In genomic region chr3:137999224-137999790, GRCm38 (mm10) we compare ENCODE assay signal across 19 mouse cellular contexts. TPM values are rescaled to one million over a fixed set of nuclear protein-coding genes. Genes with fewer than 3 reads are reported as not detected.
A peak's percentile ranks its signal among the peaks of the same experiment; 100 is the strongest.
DNase-seq lines count a peak whose midpoint lies in the region; ATAC-seq lines count a peak whose summit lies in the region.
"Had no signal": no experiment of that assay in that cellular context is flagged by ENCODE, and none has a peak within 500 bp of the region (broad histone marks: within the 10 kb centered on the region; RNA-seq: fewer than 3 reads in every experiment).

No protein-coding gene starts in this region.

- H3K9ac ChIP-seq in forebrain, embryonic 12.5 days = no peak overlapping the region
- no peak overlapping the region for H3K9ac ChIP-seq in forebrain, embryonic 15.5 days (replicated peaks)
- H3K9ac ChIP-seq in heart, embryonic 16.5 days (ENCODE audit: low read length) = no peak overlapping the region
- H3K9ac ChIP-seq in midbrain, embryonic 13.5 days (replicated peaks) = no peak overlapping the region
- no peak overlapping the region for H3K9ac ChIP-seq in midbrain, embryonic 16.5 days (ENCODE audit: low read depth, low read length)
- H3K9ac ChIP-seq: hindbrain, embryonic 13.5 days; intestine, embryonic 15.5 days; kidney, embryonic 15.5 days had no signal

- DNase-seq in heart, adult 18-20 months = no peak
- peak; percentile 53 for DNase-seq in yolk sac, embryonic 10.5 days (ENCODE audit: low spot score)
- DNase-seq in thymus, adult 18-20 months = no peak
- DNase-seq: adrenal gland, postnatal 25 days; cerebellum, adult 2 months; lung, postnatal 14 days; right cerebral cortex, postnatal 4 days; thymus, adult 2 months had no signal

- ATAC-seq in forebrain, embryonic 12.5 days (ENCODE audit: low FRiP score) = no peak
- ATAC-seq in forebrain, embryonic 15.5 days (replicated peaks) = no peak
- ATAC-seq in heart, embryonic 16.5 days (replicated peaks; ENCODE audit: extremely low read depth, insufficient read depth, low FRiP score) = no peak
- ATAC-seq in midbrain, embryonic 13.5 days = no peak
- ATAC-seq in midbrain, embryonic 16.5 days = no peak; the same call in 1 of the 2 replicates
- ATAC-seq: intestine, embryonic 15.5 days; Patski had no signal

- no peaks in the 10 kb centered on the region for H3K36me3 ChIP-seq in forebrain, embryonic 12.5 days (replicated peaks)
- no peaks in the 10 kb centered on the region for H3K36me3 ChIP-seq in forebrain, embryonic 15.5 days
- no peaks in the 10 kb centered on the region for H3K36me3 ChIP-seq in heart, embryonic 16.5 days (ENCODE audit: control insufficient read depth, insufficient read depth)
- no peaks in the 10 kb centered on the region for H3K36me3 ChIP-seq in midbrain, embryonic 13.5 days
- no peaks in the 10 kb centered on the region for H3K36me3 ChIP-seq in midbrain, embryonic 16.5 days (ENCODE audit: control insufficient read depth, insufficient read depth, low read length)
- H3K36me3 ChIP-seq: hindbrain, embryonic 13.5 days; intestine, embryonic 15.5 days; kidney, embryonic 15.5 days had no signal

- 0 out of 2 replicates have a peak overlapping the region, but pooled peaks have one; percentile 25 for H3K27ac ChIP-seq in forebrain, embryonic 12.5 days
- H3K27ac ChIP-seq in forebrain, embryonic 15.5 days (replicated peaks) = no peak overlapping the region
- peak overlapping the region; percentile 46 for H3K27ac ChIP-seq in heart, embryonic 16.5 days (ENCODE audit: low read length)
- H3K27ac ChIP-seq in midbrain, embryonic 13.5 days = no peak overlapping the region
- no peak overlapping the region for H3K27ac ChIP-seq in midbrain, embryonic 16.5 days (ENCODE audit: low read length)
- H3K27ac ChIP-seq: hindbrain, embryonic 13.5 days; kidney, embryonic 15.5 days had no signal

- WGBS in forebrain, embryonic 12.5 days = 40% methylated on average over 9 of the region's 9 CpGs
- 32% methylated on average over 9 of the region's 9 CpGs for WGBS in forebrain, embryonic 15.5 days
- 85% methylated on average over 9 of the region's 9 CpGs for WGBS in heart, embryonic 16.5 days
- 47% methylated on average over 9 of the region's 9 CpGs for WGBS in midbrain, embryonic 13.5 days
- WGBS in midbrain, embryonic 16.5 days = 36% methylated on average over 9 of the region's 9 CpGs

- no peak overlapping the region for H3K4me2 ChIP-seq in forebrain, embryonic 12.5 days
- no peak overlapping the region for H3K4me2 ChIP-seq in forebrain, embryonic 15.5 days (replicated peaks)
- no peak overlapping the region for H3K4me2 ChIP-seq in heart, embryonic 16.5 days (ENCODE audit: low read depth, low read length)
- 0 out of 2 replicates have a peak overlapping the region, but pooled peaks have one; percentile 2 for H3K4me2 ChIP-seq in midbrain, embryonic 13.5 days (replicated peaks)
- H3K4me2 ChIP-seq in midbrain, embryonic 16.5 days (ENCODE audit: low read length) = no peak overlapping the region
- H3K4me2 ChIP-seq: hindbrain, embryonic 13.5 days; intestine, embryonic 15.5 days; kidney, embryonic 15.5 days; liver, embryonic 11.5 days had no signal

- H3K4me1 ChIP-seq in forebrain, embryonic 12.5 days = peaks cover 20% of the 10 kb centered on the region
- H3K4me1 ChIP-seq in forebrain, embryonic 15.5 days = peaks cover 16% of the 10 kb centered on the region
- H3K4me1 ChIP-seq in heart, embryonic 16.5 days (ENCODE audit: control insufficient read depth, insufficient read depth, low read length) = peaks cover 50% of the 10 kb centered on the region
- H3K4me1 ChIP-seq in midbrain, embryonic 13.5 days (replicated peaks) = peaks cover 19% of the 10 kb centered on the region; the same call in 1 of the 2 replicates
- H3K4me1 ChIP-seq in midbrain, embryonic 16.5 days (ENCODE audit: control insufficient read depth, insufficient read depth, low read length) = peaks cover 4% of the 10 kb centered on the region; the same call in 1 of the 2 replicates

- H3K27me3 ChIP-seq in forebrain, embryonic 12.5 days = no peaks in the 10 kb centered on the region
- no peaks in the 10 kb centered on the region for H3K27me3 ChIP-seq in forebrain, embryonic 15.5 days
- no peaks in the 10 kb centered on the region for H3K27me3 ChIP-seq in heart, embryonic 16.5 days (ENCODE audit: control insufficient read depth, insufficient read depth, low read length)
- no peaks in the 10 kb centered on the region for H3K27me3 ChIP-seq in midbrain, embryonic 13.5 days
- H3K27me3 ChIP-seq in midbrain, embryonic 16.5 days (ENCODE audit: control insufficient read depth, insufficient read depth, low read depth, low read length) = no peaks in the 10 kb centered on the region
- H3K27me3 ChIP-seq: hindbrain, embryonic 13.5 days; intestine, embryonic 15.5 days; kidney, embryonic 15.5 days; Patski had no signal

- no peak overlapping the region for H3K4me3 ChIP-seq in forebrain, embryonic 12.5 days (replicated peaks)
- no peak overlapping the region for H3K4me3 ChIP-seq in forebrain, embryonic 15.5 days
- no peak overlapping the region for H3K4me3 ChIP-seq in heart, embryonic 16.5 days (ENCODE audit: low read length)
- H3K4me3 ChIP-seq in midbrain, embryonic 13.5 days (replicated peaks) = no peak overlapping the region
- H3K4me3 ChIP-seq in midbrain, embryonic 16.5 days (ENCODE audit: low read depth, low read length) = no peak overlapping the region
- H3K4me3 ChIP-seq: erythroblast, embryonic 14.5 days; hindbrain, embryonic 13.5 days; intestine, embryonic 15.5 days; kidney, embryonic 15.5 days had no signal

- H3K9me3 ChIP-seq in forebrain, embryonic 12.5 days = no peaks in the 10 kb centered on the region
- H3K9me3 ChIP-seq in forebrain, embryonic 15.5 days = no peaks in the 10 kb centered on the region
- H3K9me3 ChIP-seq in heart, embryonic 16.5 days (replicated peaks; ENCODE audit: control insufficient read depth, low read length) = no peaks in the 10 kb centered on the region
- no peaks in the 10 kb centered on the region for H3K9me3 ChIP-seq in midbrain, embryonic 13.5 days
- H3K9me3 ChIP-seq in midbrain, embryonic 16.5 days (replicated peaks; ENCODE audit: control insufficient read depth, low read length, poor library complexity, severe bottlenecking) = no peaks in the 10 kb centered on the region
- H3K9me3 ChIP-seq: hindbrain, embryonic 13.5 days; intestine, embryonic 15.5 days; kidney, embryonic 15.5 days had no signal

RNA-seq across cellular contexts. Expression of gene Dapp1, which starts 18.0 kb away (rescaled TPM):
- 3.8 and 5.5 TPM in 2 replicates for polyA plus RNA-seq in forebrain, embryonic 12.5 days (2016; fragmentation: Nextera tagmentation; extraction: Ambion mirVana)
- polyA plus RNA-seq in forebrain, embryonic 15.5 days (2015; fragmentation: Nextera tagmentation; extraction: Ambion mirVana) = 3.7 and 4.3 TPM in 2 replicates
- polyA plus RNA-seq in heart, embryonic 16.5 days (2015; fragmentation: Nextera tagmentation; extraction: Ambion mirVana) = 17.3 and 22.8 TPM in 2 replicates
- 1 to 10 TPM; 5.4 to 9.7 TPM for total RNA-seq in heart, adult 18-20 months (2021)
- 0.67 and 1.2 TPM in 2 replicates for polyA plus RNA-seq in midbrain, embryonic 13.5 days (2015; fragmentation: Nextera tagmentation; extraction: Ambion mirVana)
- 1.5 and 2.7 TPM in 2 replicates for polyA plus RNA-seq in midbrain, embryonic 16.5 days (2015; fragmentation: Nextera tagmentation; extraction: Ambion mirVana)

Comparison
In these comparisons a context has a peak if more than half of its experiments do, and no peak if none do; other contexts are left out.
1. H3K27ac ChIP-seq: peak in forebrain, embryonic 12.5 days (single experiment) and heart, embryonic 16.5 days (single experiment); none in forebrain, embryonic 15.5 days (single experiment), midbrain, embryonic 13.5 days (single experiment) and midbrain, embryonic 16.5 days (single experiment).